Mouse (Mus musculus): ENCODE results near the gene Rer1. TPM values are rescaled to one million over a fixed set of nuclear protein-coding genes. Genes with fewer than 3 reads are reported as not detected.

Gene Rer1
- polyA plus RNA-seq, 1 experiment from 2014 or later: 120 TPM

DNA sequence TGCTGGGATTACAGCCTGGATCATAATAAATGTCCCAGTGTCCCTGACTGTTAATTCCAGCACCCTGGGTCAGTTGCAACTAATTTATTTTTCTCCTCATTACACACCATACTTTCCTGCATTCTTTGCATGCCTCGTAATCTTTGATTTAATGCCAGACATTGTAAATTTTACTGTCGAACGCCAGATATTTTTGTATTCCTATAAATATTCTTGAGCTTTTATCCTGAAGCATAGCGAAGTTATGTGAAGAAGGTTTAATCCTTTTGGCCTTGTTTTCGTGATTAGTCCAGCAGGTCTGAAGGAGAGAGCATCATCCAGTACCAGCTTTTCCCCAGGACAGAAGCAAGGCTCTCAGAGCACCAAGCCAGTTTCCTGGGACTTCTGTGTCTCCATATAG is 23.3 kb upstream of the Rer1 start:
- ATAC-seq (replicated peaks; ENCODE audit: insufficient number of reproducible peaks, insufficient read depth, low FRiP score, low read depth): no peak
- no peaks in the 10 kb centered on the region for H3K27me3 ChIP-seq

GRCm38 (mm10) chr4:155107886-155108285 is 21.7 kb upstream of the Rer1 start:
- Histone ChIP-seq H3K27me3 (no peaks in the 10 kb centered on the region), H3K27ac (no peak overlapping the region), H3K4me1 (replicated peaks) (no peaks in the 10 kb centered on the region), H3K4me2 (no peak overlapping the region), H3K9me3 (replicated peaks) (no peaks in the 10 kb centered on the region), H3K9ac (no peak overlapping the region), H3K4me3 (no peak overlapping the region), H3K36me3 (no peaks in the 10 kb centered on the region)
- no peak for ATAC-seq (replicated peaks; ENCODE audit: insufficient number of reproducible peaks, insufficient read depth, low FRiP score, low read depth)
- WGBS: 79% methylated on average over 4 of the region's 4 CpGs

More for the DNA sequence above, 23.3 kb upstream of the Rer1 start:
- H3K4me3 ChIP-seq: no peak overlapping the region
- no peak overlapping the region for H3K27ac ChIP-seq
- 63% methylated on average over 5 of the region's 5 CpGs for WGBS
- no peaks in the 10 kb centered on the region for H3K9me3 ChIP-seq (replicated peaks)
- no peaks in the 10 kb centered on the region for H3K36me3 ChIP-seq
- peaks cover 11% of the 10 kb centered on the region for H3K4me1 ChIP-seq (replicated peaks)
- no peak overlapping the region for H3K4me2 ChIP-seq
- H3K9ac ChIP-seq: no peak overlapping the region

- peaks cover 8% of the 10 kb centered on the region for H3K4me1 ChIP-seq (replicated peaks)
- H3K9ac ChIP-seq: no peak overlapping the region
- ATAC-seq (replicated peaks; ENCODE audit: insufficient number of reproducible peaks, insufficient read depth, low FRiP score, low read depth): no peak
- H3K4me3 ChIP-seq: no peak overlapping the region
- 48% methylated on average over 4 of the region's 4 CpGs for WGBS
- H3K27me3 ChIP-seq: no peaks in the 10 kb centered on the region
- H3K4me2 ChIP-seq: no peak overlapping the region
- no peaks in the 10 kb centered on the region for H3K9me3 ChIP-seq (replicated peaks)
- H3K27ac ChIP-seq: no peak overlapping the region
- no peaks in the 10 kb centered on the region for H3K36me3 ChIP-seq
Observed at GRCm38 (mm10) chr4:155098572-155098971, 12.4 kb upstream of the Rer1 start.

GRCm38 (mm10) chr4:155097452-155097851 is 11.3 kb upstream of the Rer1 start:
- Histone ChIP-seq H3K36me3 (no peaks in the 10 kb centered on the region; the same call in 1 of the 2 replicates), H3K9ac (no peak overlapping the region), H3K9me3 (replicated peaks) (no peaks in the 10 kb centered on the region), H3K27ac (no peak overlapping the region), H3K27me3 (no peaks in the 10 kb centered on the region), H3K4me3 (no peak overlapping the region), H3K4me1 (replicated peaks) (peaks cover 8% of the 10 kb centered on the region), H3K4me2 (no peak overlapping the region)
- ATAC-seq (replicated peaks; ENCODE audit: insufficient number of reproducible peaks, insufficient read depth, low FRiP score, low read depth): no peak
- WGBS: 84% methylated on average over 6 of the region's 6 CpGs

- Histone ChIP-seq H3K4me2 (no peak overlapping the region), H3K27me3 (no peaks in the 10 kb centered on the region), H3K4me1 (replicated peaks) (peaks cover 8% of the 10 kb centered on the region), H3K27ac (no peak overlapping the region), H3K9ac (no peak overlapping the region), H3K36me3 (no peaks in the 10 kb centered on the region; the same call in 1 of the 2 replicates), H3K9me3 (replicated peaks) (no peaks in the 10 kb centered on the region), H3K4me3 (no peak overlapping the region)
- no peak for ATAC-seq (replicated peaks; ENCODE audit: insufficient number of reproducible peaks, insufficient read depth, low FRiP score, low read depth)
- 85% methylated on average over 8 of the region's 8 CpGs for WGBS
Observed at GRCm38 (mm10) chr4:155095967-155096366, 9.8 kb upstream of the Rer1 start.

- WGBS: 43% methylated on average over 8 of the region's 8 CpGs
- Histone ChIP-seq H3K4me2 (no peak overlapping the region), H3K36me3 (no peaks in the 10 kb centered on the region; the same call in 1 of the 2 replicates), H3K27me3 (no peaks in the 10 kb centered on the region), H3K27ac (0 out of 2 replicates have a peak overlapping the region, but pooled peaks have one; percentile 14), H3K4me3 (no peak overlapping the region), H3K4me1 (replicated peaks) (peaks cover 8% of the 10 kb centered on the region), H3K9ac (no peak overlapping the region), H3K9me3 (replicated peaks) (no peaks in the 10 kb centered on the region)
- ATAC-seq (replicated peaks; ENCODE audit: insufficient number of reproducible peaks, insufficient read depth, low FRiP score, low read depth): peak; percentile 44
Observed at GRCm38 (mm10) chr4:155095238-155095900, 9.2 kb upstream of the Rer1 start.

- H3K9me3 ChIP-seq (replicated peaks): no peaks in the 10 kb centered on the region
- no peaks in the 10 kb centered on the region; the same call in 1 of the 2 replicates for H3K36me3 ChIP-seq
- no peak overlapping the region for H3K27ac ChIP-seq
- H3K4me2 ChIP-seq: no peak overlapping the region
- H3K4me1 ChIP-seq (replicated peaks): peaks cover 8% of the 10 kb centered on the region
- no peak overlapping the region for H3K9ac ChIP-seq
- 65% methylated on average over 3 of the region's 3 CpGs for WGBS
- no peak for ATAC-seq (replicated peaks; ENCODE audit: insufficient number of reproducible peaks, insufficient read depth, low FRiP score, low read depth)
- no peak overlapping the region for H3K4me3 ChIP-seq
- no peaks in the 10 kb centered on the region for H3K27me3 ChIP-seq
Observed at GRCm38 (mm10) chr4:155094565-155094964, 8.4 kb upstream of the Rer1 start.

- Histone ChIP-seq H3K27me3 (no peaks in the 10 kb centered on the region), H3K4me2 (no peak overlapping the region), H3K4me3 (no peak overlapping the region), H3K27ac (no peak overlapping the region), H3K9ac (no peak overlapping the region), H3K4me1 (replicated peaks) (peaks cover 8% of the 10 kb centered on the region), H3K36me3 (no peaks in the 10 kb centered on the region; the same call in none of the 2 replicates), H3K9me3 (replicated peaks) (no peaks in the 10 kb centered on the region)
- WGBS: 73% methylated on average over 7 of the region's 7 CpGs
- no peak for ATAC-seq (replicated peaks; ENCODE audit: insufficient number of reproducible peaks, insufficient read depth, low FRiP score, low read depth)
Observed at GRCm38 (mm10) chr4:155093431-155094149, 7.4 kb upstream of the Rer1 start.

GRCm38 (mm10) chr4:155092718-155093430 is 6.7 kb upstream of the Rer1 start:
- Histone ChIP-seq H3K9ac (no peak overlapping the region), H3K4me3 (no peak overlapping the region), H3K4me2 (no peak overlapping the region), H3K27ac (no peak overlapping the region), H3K27me3 (no peaks in the 10 kb centered on the region), H3K9me3 (replicated peaks) (no peaks in the 10 kb centered on the region), H3K4me1 (replicated peaks) (peaks cover 8% of the 10 kb centered on the region), H3K36me3 (no peaks in the 10 kb centered on the region; the same call in none of the 2 replicates)
- ATAC-seq (replicated peaks; ENCODE audit: insufficient number of reproducible peaks, insufficient read depth, low FRiP score, low read depth): no peak
- 88% methylated on average over 19 of the region's 19 CpGs for WGBS

DNA sequence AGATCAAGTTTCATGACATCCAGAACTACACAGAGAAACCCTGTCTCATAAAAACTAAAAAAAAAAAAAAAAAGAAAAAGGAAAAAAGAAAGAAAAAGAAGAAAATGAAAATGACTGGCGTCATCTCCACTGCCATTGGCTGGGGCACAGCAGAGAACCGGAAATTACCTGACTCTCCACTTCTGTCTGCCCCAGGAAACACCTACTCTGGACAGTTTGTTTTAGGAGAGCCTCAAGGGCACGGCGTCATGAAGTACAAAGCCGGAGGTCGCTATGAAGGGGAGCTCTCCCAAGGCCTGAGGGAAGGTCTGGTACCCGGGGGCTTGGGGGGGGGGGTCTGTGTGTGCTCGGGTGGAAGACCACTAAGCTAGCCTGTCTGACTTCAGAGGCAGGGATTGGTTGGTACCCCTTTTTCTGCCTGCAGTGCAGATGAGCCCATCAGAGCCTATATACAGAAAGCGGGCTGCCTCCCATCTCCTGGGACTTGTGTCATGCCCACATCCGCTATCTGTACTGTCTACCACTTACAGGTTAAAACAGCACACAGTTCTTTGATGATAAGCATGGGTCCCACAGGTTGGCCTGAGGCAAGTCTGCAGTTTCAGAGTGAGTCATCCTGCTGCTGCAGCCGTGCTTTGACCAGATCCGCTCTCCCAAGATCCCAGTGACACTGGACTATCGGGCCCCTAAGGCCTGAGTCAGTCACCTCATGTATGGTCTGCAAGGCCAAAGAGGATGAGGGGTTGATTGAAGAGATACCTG is 4.7 kb upstream of the Rer1 start:
- no peak for ATAC-seq (replicated peaks; ENCODE audit: insufficient number of reproducible peaks, insufficient read depth, low FRiP score, low read depth)
- WGBS: 83% methylated on average over 13 of the region's 13 CpGs
- H3K4me2 ChIP-seq: no peak overlapping the region

DNA sequence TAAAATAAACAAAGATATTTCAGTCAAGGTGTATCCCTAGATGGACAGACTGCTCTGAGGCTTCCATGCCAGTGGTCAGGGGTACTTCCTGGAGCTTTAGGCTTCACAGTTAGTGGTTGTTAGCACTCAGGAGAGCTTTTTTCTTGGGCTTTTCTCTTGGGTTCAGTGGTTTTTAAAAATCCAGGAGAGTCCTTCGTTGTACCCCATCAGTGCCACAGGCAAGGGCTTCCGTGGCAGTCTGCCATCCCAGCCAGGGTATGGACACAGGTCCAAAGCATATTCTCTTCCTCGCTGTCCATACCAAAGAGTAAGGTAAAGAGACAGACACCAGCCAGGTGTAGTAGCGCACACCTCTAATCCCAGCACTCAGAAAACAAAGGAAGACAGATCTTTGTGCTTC is 4.0 kb upstream of the Rer1 start:
- no peak overlapping the region for H3K9ac ChIP-seq
- H3K36me3 ChIP-seq: no peaks in the 10 kb centered on the region; the same call in none of the 2 replicates
- no peak for ATAC-seq (replicated peaks; ENCODE audit: insufficient number of reproducible peaks, insufficient read depth, low FRiP score, low read depth)
- WGBS: 87% methylated on average over 4 of the region's 4 CpGs
- no peak overlapping the region for H3K4me3 ChIP-seq
- H3K9me3 ChIP-seq (replicated peaks): no peaks in the 10 kb centered on the region
- H3K4me2 ChIP-seq: no peak overlapping the region
- no peak overlapping the region for H3K27ac ChIP-seq
- peaks cover 15% of the 10 kb centered on the region for H3K4me1 ChIP-seq (replicated peaks)
- H3K27me3 ChIP-seq: no peaks in the 10 kb centered on the region

More for the DNA sequence above, 4.7 kb upstream of the Rer1 start:
- H3K36me3 ChIP-seq: no peaks in the 10 kb centered on the region; the same call in none of the 2 replicates
- H3K27ac ChIP-seq: no peak overlapping the region
- no peaks in the 10 kb centered on the region for H3K9me3 ChIP-seq (replicated peaks)
- peaks cover 17% of the 10 kb centered on the region for H3K4me1 ChIP-seq (replicated peaks)
- no peak overlapping the region for H3K4me3 ChIP-seq
- no peak overlapping the region for H3K9ac ChIP-seq
- no peaks in the 10 kb centered on the region for H3K27me3 ChIP-seq
